Mouse (Mus musculus) forebrain, embryonic 11.5 days (tissue): ENCODE results near the gene Rad9a. TPM values are rescaled to one million over a fixed set of nuclear protein-coding genes. Genes with fewer than 3 reads are reported as not detected.
"Not testable (repeated sequence)": the region's sequence is repeated elsewhere in the genome, so short reads cannot be mapped to it uniquely, and the experiment has no call there.

Source experiments
- ATAC-seq: fragments of 200-750 bp; cut with Nextera tagmentation; replicated peaks from 2 replicates; pipeline ENCODE4 v1.8.0; 2017; ENCODE audit warnings: moderate TSS enrichment; ENCODE audit not compliant: low FRiP score
- DNase-seq: peaks from one replicate; pipeline ENCODE4 v3.0.0-alpha.2; 2017; ENCODE audit warnings: low spot score
- H3K27ac ChIP-seq: fragments of 300-500 bp; sonication (generic); 2 replicates; pipeline ENCODE4 v1.5.1; 2014; ENCODE audit warnings: low read depth, low read length
- H3K27me3 ChIP-seq: fragments of 300-500 bp; sonication (generic); 2 replicates; pipeline ENCODE4 v1.6.1; 2014; ENCODE audit warnings: mild to moderate bottlenecking, low read length, mixed read lengths; ENCODE audit not compliant: control insufficient read depth, insufficient read depth
- H3K36me3 ChIP-seq: fragments of 300-500 bp; sonication (generic); 2 replicates; pipeline ENCODE4 v1.6.1; 2014; ENCODE audit warnings: mild to moderate bottlenecking, low read length, moderate library complexity, mixed read lengths; ENCODE audit not compliant: control insufficient read depth, insufficient read depth
- H3K4me1 ChIP-seq: fragments of 300-500 bp; sonication (generic); replicated peaks from 2 replicates; pipeline ENCODE4 v1.6.1; 2014; ENCODE audit warnings: low read length, mixed read lengths; ENCODE audit not compliant: control insufficient read depth, insufficient read depth
- H3K4me2 ChIP-seq: fragments of 300-500 bp; sonication (generic); 2 replicates; pipeline ENCODE4 v1.6.1; 2014; ENCODE audit warnings: low read depth, mild to moderate bottlenecking, low read length, moderate library complexity, mixed read lengths; ENCODE audit not compliant: severe bottlenecking
- H3K4me3 ChIP-seq: fragments of 300-500 bp; sonication (generic); 2 replicates; pipeline ENCODE4 v1.5.1; 2014; ENCODE audit warnings: low read depth, low read length
- H3K9ac ChIP-seq: fragments of 300-500 bp; sonication (generic); 2 replicates; pipeline ENCODE4 v1.6.1; 2014; ENCODE audit warnings: low read length
- H3K9me3 ChIP-seq: fragments of 300-500 bp; sonication (generic); 2 replicates; pipeline ENCODE4 v1.6.1; 2016; ENCODE audit warnings: low read length, mixed read lengths; ENCODE audit not compliant: control insufficient read depth
- whole genome bisulfite sequencing: fragments of 180-500 bp; shearing (Covaris S2); extraction: QIAGEN DNeasy Blood & Tissue Kit; methylation state at CpG from one replicate; pipeline ENCODE4 v1.1.7; 2014; 5-methylcytosine and 5-hydroxymethylcytosine counted together
- polyA plus RNA-seq: library from polyadenylated mRNA; unstranded; fragments of >200 nt; fragmentation: Nextera tagmentation; extraction: Ambion mirVana; gene quantifications from 2 replicates; pipeline ENCODE4 v1.2.1, GENCODE M21; 2014

Gene Rad9a
- 49.9 and 52.6 TPM in 2 replicates for polyA plus RNA-seq

- H3K9ac ChIP-seq: peak within 1 kb of the TSS; percentile 88
- H3K27me3 ChIP-seq: no peaks in the 10 kb centered on the region
- under 1% methylated on average over 34 of the region's 34 CpGs for WGBS
- H3K36me3 ChIP-seq: peaks cover 4% of the 10 kb centered on the region; the same call in 1 of the 2 replicates
- H3K4me3 ChIP-seq: peak within 1 kb of the TSS; percentile 69
- ATAC-seq: peak; percentile 89
- peaks cover 18% of the 10 kb centered on the region for H3K4me1 ChIP-seq
- no peaks in the 10 kb centered on the region for H3K9me3 ChIP-seq
- H3K4me2 ChIP-seq: peak within 1 kb of the TSS; percentile 97
- peak; percentile 96 for DNase-seq
- peak within 1 kb of the TSS; percentile 53; the same call in 1 of the 2 replicates for H3K27ac ChIP-seq
Observed at GRCm38 (mm10) chr19:4201291-4201909, at the start of gene Rad9a. Rad9a (minus strand) TSS chr19:4201662.

DNA sequence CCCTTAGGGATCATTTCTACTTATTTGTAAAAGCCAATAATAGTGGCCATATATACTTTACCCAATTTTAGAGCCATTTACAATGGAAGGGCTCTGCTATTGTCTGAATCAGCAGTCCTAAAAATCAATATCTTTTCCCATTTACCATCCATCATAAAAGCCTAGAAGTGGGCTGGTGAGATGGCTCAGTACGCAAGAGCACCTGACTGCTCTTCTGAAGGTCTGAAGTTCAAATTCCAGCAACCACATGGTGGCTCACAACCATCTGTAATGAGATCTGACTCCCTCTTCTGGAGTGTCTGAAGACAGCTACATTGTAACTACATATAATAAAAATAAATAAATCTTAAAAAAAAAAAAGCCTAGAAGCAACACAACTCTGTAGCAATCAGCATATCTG lies 47.2 kb upstream of the Rad9a start:
- WGBS: 67% methylated on average over 1 of the region's 1 CpGs
- H3K4me1 ChIP-seq, DNase-seq, ATAC-seq, H3K4me3 ChIP-seq, H3K27me3 ChIP-seq, H3K9me3 ChIP-seq, H3K27ac ChIP-seq, H3K4me2 ChIP-seq, H3K36me3 ChIP-seq, H3K9ac ChIP-seq: not testable (repeated sequence)

DNA sequence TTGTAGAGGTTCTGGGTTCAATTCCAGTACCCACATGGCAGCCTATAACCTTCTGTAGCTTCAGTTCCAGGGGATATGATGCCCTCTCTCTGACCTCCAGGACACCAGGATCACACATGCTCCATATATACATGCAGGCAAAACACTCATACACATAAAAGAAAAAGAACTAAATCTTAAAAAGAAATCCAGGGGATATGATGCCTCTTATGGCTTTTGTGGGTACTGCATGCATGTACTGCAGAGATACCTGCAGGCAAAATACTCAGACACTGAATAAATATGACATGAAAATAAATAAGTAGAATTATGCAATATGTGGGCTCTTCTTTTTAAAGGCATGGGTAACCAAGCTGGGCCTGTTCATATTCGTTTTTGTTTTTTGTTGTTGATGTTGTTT lies 45.5 kb upstream of the Rad9a start:
- Histone ChIP-seq H3K4me2 (no peak overlapping the region), H3K36me3 (no peaks in the 10 kb centered on the region), H3K9me3 (no peaks in the 10 kb centered on the region), H3K4me1 (no peaks in the 10 kb centered on the region), H3K4me3 (no peak overlapping the region), H3K27me3 (no peaks in the 10 kb centered on the region), H3K27ac (no peak overlapping the region), H3K9ac (no peak overlapping the region)
- DNase-seq (no peak), ATAC-seq (no peak)
- WGBS: 61% methylated on average over 1 of the region's 1 CpGs

DNA sequence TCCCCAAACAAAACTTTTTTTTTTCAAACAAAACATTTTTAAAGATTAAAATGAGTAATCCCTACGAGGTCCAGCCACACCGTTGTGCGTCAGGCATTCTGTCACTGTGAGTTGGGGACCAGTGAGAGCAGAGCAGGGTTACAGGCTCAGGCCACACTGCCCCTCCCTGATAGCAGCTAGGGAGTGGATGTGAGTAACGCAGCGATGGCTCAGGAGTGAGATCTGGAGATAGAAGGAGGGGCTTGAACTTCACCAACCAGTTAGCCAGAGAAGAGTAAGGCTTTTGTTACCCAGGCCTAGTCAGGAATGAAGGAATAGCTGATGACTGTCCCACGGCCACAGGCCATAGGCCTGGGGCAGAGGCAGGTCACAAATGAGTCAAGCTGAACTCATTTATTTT lies 43.3 kb upstream of the Rad9a start:
- no peak for DNase-seq
- Histone ChIP-seq H3K36me3 (no peaks in the 10 kb centered on the region), H3K4me2 (no peak overlapping the region), H3K27me3 (no peaks in the 10 kb centered on the region), H3K9me3 (no peaks in the 10 kb centered on the region), H3K27ac (no peak overlapping the region), H3K9ac (no peak overlapping the region), H3K4me1 (no peaks in the 10 kb centered on the region), H3K4me3 (no peak overlapping the region)
- no peak for ATAC-seq
- 81% methylated on average over 6 of the region's 6 CpGs for WGBS

DNA sequence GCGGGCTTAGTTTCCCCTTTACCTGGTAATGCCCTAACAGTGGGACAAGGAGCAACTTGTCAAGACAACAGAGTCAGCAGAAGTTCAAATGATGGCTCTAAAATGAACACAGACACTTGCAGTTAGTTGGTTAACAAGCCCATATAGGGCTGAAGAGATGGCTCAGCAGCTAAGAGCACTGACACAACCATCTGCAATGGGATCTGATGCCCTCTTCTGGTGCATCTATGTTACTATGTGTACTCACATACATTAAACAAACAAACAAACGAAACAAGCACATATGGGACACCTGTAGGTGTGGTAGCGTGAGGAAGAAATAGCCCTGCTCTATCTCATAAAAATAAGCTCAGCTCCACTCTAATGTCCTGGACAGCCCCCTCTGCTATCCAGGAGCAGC lies 41.0 kb upstream of the Rad9a start:
- 71% methylated on average over 3 of the region's 3 CpGs for WGBS
- no peaks in the 10 kb centered on the region for H3K36me3 ChIP-seq
- no peak overlapping the region for H3K27ac ChIP-seq
- no peaks in the 10 kb centered on the region for H3K9me3 ChIP-seq
- ATAC-seq: no peak
- no peak overlapping the region for H3K9ac ChIP-seq
- no peaks in the 10 kb centered on the region for H3K4me1 ChIP-seq
- no peak for DNase-seq
- H3K27me3 ChIP-seq: no peaks in the 10 kb centered on the region
- H3K4me3 ChIP-seq: no peak overlapping the region
- no peak overlapping the region for H3K4me2 ChIP-seq

DNA sequence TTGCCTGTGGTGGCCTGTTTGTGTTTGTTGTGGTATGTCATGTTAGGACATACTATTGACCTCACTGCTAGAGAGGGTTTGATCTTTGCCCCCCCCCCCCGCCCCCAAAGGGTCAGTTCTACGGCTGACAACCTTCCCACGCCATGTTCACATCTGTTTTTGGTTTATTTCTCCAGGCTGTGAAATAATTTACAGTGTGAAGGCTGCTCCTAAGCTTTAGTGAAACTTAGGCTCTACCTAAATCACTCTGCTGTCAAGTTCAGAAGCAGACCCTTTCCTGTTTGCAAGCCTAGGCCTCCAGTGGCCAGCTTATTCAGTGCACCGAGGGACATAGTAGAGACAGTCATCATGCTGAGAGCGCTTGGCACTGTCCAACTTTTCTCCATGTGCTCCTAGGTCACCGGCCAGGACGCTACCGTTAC lies 38.8 kb upstream of the Rad9a start:
- H3K9ac ChIP-seq: no peak overlapping the region
- H3K4me2 ChIP-seq: no peak overlapping the region
- 74% methylated on average over 8 of the region's 8 CpGs for WGBS
- no peak overlapping the region for H3K4me3 ChIP-seq
- H3K9me3 ChIP-seq: no peaks in the 10 kb centered on the region
- H3K27me3 ChIP-seq: no peaks in the 10 kb centered on the region
- ATAC-seq: no peak
- no peak overlapping the region for H3K27ac ChIP-seq
- H3K4me1 ChIP-seq: no peaks in the 10 kb centered on the region
- no peaks in the 10 kb centered on the region for H3K36me3 ChIP-seq
- no peak for DNase-seq

- Histone ChIP-seq H3K9ac (no peak overlapping the region), H3K4me3 (no peak overlapping the region), H3K27ac (no peak overlapping the region), H3K4me2 (no peak overlapping the region), H3K9me3 (no peaks in the 10 kb centered on the region), H3K36me3 (no peaks in the 10 kb centered on the region), H3K27me3 (no peaks in the 10 kb centered on the region), H3K4me1 (no peaks in the 10 kb centered on the region; the same call in 1 of the 2 replicates)
- 81% methylated on average over 4 of the region's 4 CpGs for WGBS
- no peak for DNase-seq
- no peak for ATAC-seq
Observed at GRCm38 (mm10) chr19:4234548-4234947, 33.1 kb upstream of the Rad9a start.

DNA sequence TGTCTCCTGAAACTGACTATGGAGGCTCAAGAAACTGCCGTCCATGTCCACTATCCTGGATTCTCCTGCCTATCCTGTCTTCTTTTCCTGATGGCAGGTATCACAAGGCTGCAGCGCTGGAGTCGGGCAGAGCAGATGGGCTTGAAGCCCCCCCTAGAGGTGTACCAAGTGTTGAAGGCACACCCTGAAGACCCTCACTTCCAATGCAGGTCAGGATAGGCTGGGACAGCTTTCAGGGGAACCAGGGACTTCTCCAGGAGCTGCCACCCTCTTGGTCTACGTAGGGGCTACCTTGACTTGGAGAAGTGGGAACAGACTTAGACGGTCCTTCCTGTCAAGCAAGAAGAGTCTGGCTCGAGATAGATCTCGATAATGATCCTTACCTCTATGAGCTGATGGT lies 31.2 kb upstream of the Rad9a start:
- Histone ChIP-seq H3K4me3 (no peak overlapping the region), H3K27ac (no peak overlapping the region), H3K9me3 (no peaks in the 10 kb centered on the region), H3K4me2 (no peak overlapping the region), H3K4me1 (no peaks in the 10 kb centered on the region; the same call in 1 of the 2 replicates), H3K36me3 (no peaks in the 10 kb centered on the region), H3K9ac (no peak overlapping the region), H3K27me3 (no peaks in the 10 kb centered on the region)
- ATAC-seq: no peak
- WGBS: 81% methylated on average over 7 of the region's 7 CpGs
- no peak for DNase-seq

DNA sequence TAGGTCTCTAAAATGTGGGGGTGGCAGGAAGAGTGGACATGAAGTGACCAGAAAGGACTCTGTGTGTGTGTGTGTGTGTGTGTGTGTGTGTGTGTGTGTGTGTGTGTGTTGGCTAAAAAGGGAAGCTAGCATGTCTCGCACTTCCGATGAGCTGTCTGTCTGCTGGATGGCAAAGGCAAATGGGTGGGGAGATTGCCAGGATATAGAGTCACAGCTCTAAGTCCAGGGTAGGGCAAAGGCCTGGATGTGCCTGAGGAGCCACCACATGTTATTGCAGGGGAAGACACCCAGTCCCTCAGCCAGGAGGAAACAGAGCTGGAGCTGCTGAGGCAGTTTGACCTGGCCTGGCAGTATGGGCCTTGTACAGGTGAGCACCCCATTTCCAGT lies 30.7 kb upstream of the Rad9a start:
- Histone ChIP-seq H3K4me2 (peak overlapping the region; percentile 90), H3K27me3 (no peaks in the 10 kb centered on the region), H3K27ac (no peak overlapping the region), H3K4me3 (peak overlapping the region; percentile 50), H3K36me3 (no peaks in the 10 kb centered on the region), H3K4me1 (no peaks in the 10 kb centered on the region; the same call in 1 of the 2 replicates), H3K9me3 (no peaks in the 10 kb centered on the region), H3K9ac (peak overlapping the region; percentile 58)
- no peak for DNase-seq
- no peak for ATAC-seq
- 46% methylated on average over 2 of the region's 2 CpGs for WGBS
